8 mouse cellular contexts compared by ENCODE assay signal in the genomic region with DNA sequence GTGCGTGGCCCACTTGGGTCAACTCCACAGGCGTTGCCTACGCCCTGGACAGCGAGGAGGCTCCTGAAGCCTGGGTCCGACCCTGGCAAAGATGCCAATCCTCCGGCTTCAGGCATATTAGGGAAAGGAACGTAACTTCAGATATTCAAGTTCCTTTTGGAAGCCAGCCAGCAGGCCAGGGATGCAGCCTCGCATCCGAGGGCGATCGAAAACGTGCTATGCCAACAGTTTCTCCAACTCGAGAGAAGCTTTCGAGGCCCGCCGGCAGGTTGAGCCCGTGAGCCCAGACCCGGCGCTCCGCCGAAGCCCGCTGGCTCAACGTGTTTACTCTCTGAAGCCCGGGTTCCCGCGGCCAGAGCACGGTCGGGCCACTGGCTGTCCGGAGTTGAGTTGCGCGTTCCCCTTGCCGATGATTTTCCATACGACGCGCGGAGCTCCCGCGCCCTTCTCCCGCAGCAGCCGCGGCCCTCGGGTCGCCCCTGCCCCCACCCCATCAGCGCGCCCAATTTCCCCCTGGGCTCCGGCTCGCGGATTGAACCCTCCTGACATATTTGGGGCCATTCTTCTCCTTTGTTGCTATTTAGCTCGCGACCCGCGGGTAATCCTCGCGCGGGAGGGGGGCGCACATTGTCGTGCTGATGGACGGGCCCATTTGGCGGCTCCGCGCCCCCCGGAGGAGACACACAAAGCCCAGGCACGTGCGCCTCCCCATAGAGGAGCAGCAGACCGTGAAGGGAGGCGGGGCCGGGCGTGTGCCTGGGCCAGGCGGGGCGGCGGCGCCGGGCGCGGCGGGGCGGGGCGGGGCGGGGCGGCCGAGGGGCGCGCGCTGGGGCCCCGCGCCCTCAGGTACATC. TPM values are rescaled to one million over a fixed set of nuclear protein-coding genes. Genes with fewer than 3 reads are reported as not detected.
A peak's percentile ranks its signal among the peaks of the same experiment; 100 is the strongest.
DNase-seq lines count a peak whose midpoint lies in the region; ATAC-seq lines count a peak whose summit lies in the region.

Gene Insm1, plus strand, starts transcription at position 846 of the 853 bp plus-strand sequence.

- H3K9me3 ChIP-seq in embryonic facial prominence, embryonic 10.5 days, result no peaks in the 10 kb centered on the region
- no peaks in the 10 kb centered on the region for H3K9me3 ChIP-seq in hindbrain, embryonic 13.5 days

- H3K27me3 ChIP-seq in embryonic facial prominence, embryonic 10.5 days (replicated peaks; ENCODE audit: low read depth, poor library complexity, severe bottlenecking), result peaks cover 99% of the 10 kb centered on the region
- H3K27me3 ChIP-seq in hindbrain, embryonic 13.5 days, result peaks cover 47% of the 10 kb centered on the region
- peaks cover 11% of the 10 kb centered on the region for H3K27me3 ChIP-seq in splenic B cell, adult 2 months (ENCODE audit: control insufficient read depth, insufficient read depth, low read length, poor library complexity, severe bottlenecking)

- no peaks in the 10 kb centered on the region for H3K36me3 ChIP-seq in embryonic facial prominence, embryonic 10.5 days (replicated peaks)
- H3K36me3 ChIP-seq in hindbrain, embryonic 13.5 days, result no peaks in the 10 kb centered on the region
- H3K36me3 ChIP-seq in splenic B cell, adult 2 months (ENCODE audit: control insufficient read depth, insufficient read depth, low read length, poor library complexity, severe bottlenecking), result no peaks in the 10 kb centered on the region

- ATAC-seq in hindbrain, embryonic 13.5 days (ENCODE audit: low FRiP score), result peak; percentile 73

- under 1% methylated on average over 83 of the region's 86 CpGs for whole genome bisulfite sequencing in embryonic facial prominence, embryonic 10.5 days
- WGBS in hindbrain, embryonic 13.5 days, result under 1% methylated on average over 85 of the region's 86 CpGs

- peaks cover 62% of the 10 kb centered on the region for H3K4me1 ChIP-seq in embryonic facial prominence, embryonic 10.5 days
- peaks cover 76% of the 10 kb centered on the region for H3K4me1 ChIP-seq in hindbrain, embryonic 13.5 days (replicated peaks)

- intact Hi-C loops in left cerebral cortex, postnatal 10 days (cut with DNase I), result loop anchor here (10.0 kb wide), 1 partner anchor 163 kb away; no protein-coding TSS in a partner anchor

- H3K4me2 ChIP-seq in hindbrain, embryonic 13.5 days, result peak within 1 kb of the TSS; percentile 90

- H3K27ac ChIP-seq in embryonic facial prominence, embryonic 10.5 days (replicated peaks), result peak within 1 kb of the TSS; percentile 80
- H3K27ac ChIP-seq in hindbrain, embryonic 13.5 days, result peak within 1 kb of the TSS; percentile 97

- peak within 1 kb of the TSS; percentile 95 for H3K9ac ChIP-seq in hindbrain, embryonic 13.5 days

- peak; percentile 20 to 45 for DNase-seq in gastrocnemius, postnatal 4 days (ENCODE audit: low spot score in 2 of 2)
- no peak for DNase-seq in gastrocnemius, postnatal 25 days
- DNase-seq in adrenal gland, postnatal 10 days, result peak; percentile 67
- DNase-seq in embryonic facial prominence, embryonic 10.5 days (ENCODE audit: low spot score), result peak; percentile 84
- peak; percentile 44 to 67 for DNase-seq in left cerebral cortex, postnatal 10 days (ENCODE audit: extremely low spot score in 1 of 2, low spot score in 2 of 2)
- DNase-seq in mesoderm, embryonic 11.5 days (ENCODE audit: low read depth, low spot score), result peak; percentile 71
- peak; percentile 54 for DNase-seq in splenic B cell, adult 2 months (ENCODE audit: low read depth, low spot score)

- H3K4me3 ChIP-seq in embryonic facial prominence, embryonic 10.5 days, result peak within 1 kb of the TSS; percentile 65
- H3K4me3 ChIP-seq in hindbrain, embryonic 13.5 days, result peak within 1 kb of the TSS; percentile 76

RNA-seq across cellular contexts. Expression of gene Insm1, which starts in this region (rescaled TPM):
- under 1 TPM in 1 of 2 experiments, not detected in 1; 0.12 TPM for total RNA-seq in gastrocnemius, postnatal 4 days (2021)
- not detected for total RNA-seq in gastrocnemius, postnatal 25 days (2021)
- total RNA-seq in adrenal gland, postnatal 10 days (2021), result 1 to 10 TPM; 5.7 to 6.1 TPM
- polyA plus RNA-seq in embryonic facial prominence, embryonic 10.5 days (2016; fragmentation: Nextera tagmentation; extraction: Ambion mirVana), result 1.5 and 1.9 TPM in 2 replicates
- 4.0 and 4.8 TPM in 2 replicates for polyA plus RNA-seq in hindbrain, embryonic 13.5 days (2015; fragmentation: Nextera tagmentation; extraction: Ambion mirVana)
- total RNA-seq in left cerebral cortex, postnatal 10 days (2021), result 1 to 10 TPM; 3.2 to 3.6 TPM

Comparison
In these comparisons a context has a peak if more than half of its experiments do, and no peak if none do; other contexts are left out.
1. Peak in DNase-seq in gastrocnemius, postnatal 4 days; RNA of the gene not detected or under 1 TPM.